Mouse (Mus musculus): ENCODE measurements around the gene Gpam. TPM values are rescaled to one million over a fixed set of nuclear protein-coding genes. Genes with fewer than 3 reads are reported as not detected.

The Gpam gene
- polyA plus RNA-seq, 1 experiment from 2014 or later, result 22.4 TPM

DNA sequence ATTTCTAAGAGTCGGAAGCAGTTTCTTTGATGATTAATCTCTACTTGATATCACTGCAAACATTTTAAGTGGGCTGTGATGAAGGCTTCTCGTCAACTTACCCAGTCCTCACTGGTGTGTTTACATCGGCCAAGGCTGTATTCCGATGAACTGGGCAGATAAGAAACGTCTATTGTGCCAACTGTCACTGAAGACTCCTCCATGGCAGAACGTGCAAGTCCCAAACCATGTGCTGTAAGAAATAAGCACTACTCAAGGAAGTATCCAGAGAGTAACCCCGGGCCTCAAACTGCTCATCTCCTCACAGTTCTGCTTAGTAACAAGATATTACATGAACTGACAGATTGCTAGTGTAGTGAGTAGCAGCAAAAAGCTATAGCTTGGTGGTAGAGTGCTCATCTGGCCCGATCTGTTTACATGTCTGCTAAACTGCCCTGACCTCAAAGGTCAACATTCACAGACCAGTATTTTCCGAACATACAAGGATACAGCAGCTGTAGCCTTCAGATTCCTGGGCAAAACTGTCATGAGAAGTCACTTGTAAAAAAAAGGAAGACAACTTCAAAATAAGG is 29.6 kb downstream of the Gpam start:
- 84% methylated on average over 9 of the region's 9 CpGs for WGBS
- no peak for DNase-seq (ENCODE audit: extremely low spot score, low spot score)
- Histone ChIP-seq H3K9me3 (no peaks in the 10 kb centered on the region), H3K27ac (no peak overlapping the region), H3K36me3 (replicated peaks) (peaks cover 26% of the 10 kb centered on the region), H3K4me3 (no peak overlapping the region), H3K4me1 (peaks cover 23% of the 10 kb centered on the region), H3K27me3 (ENCODE audit: poor library complexity, severe bottlenecking) (no peaks in the 10 kb centered on the region)

GRCm38 (mm10) chr19:55096666-55097065 is 30.4 kb downstream of the Gpam start:
- H3K9me3 ChIP-seq, result no peaks in the 10 kb centered on the region

GRCm38 (mm10) chr19:55095547-55095946 is 31.5 kb downstream of the Gpam start:
- no peak for DNase-seq (ENCODE audit: extremely low spot score, low spot score)
- H3K36me3 ChIP-seq (replicated peaks), result peaks cover 36% of the 10 kb centered on the region
- H3K4me3 ChIP-seq, result no peak overlapping the region
- no peak overlapping the region for H3K27ac ChIP-seq
- H3K27me3 ChIP-seq (ENCODE audit: poor library complexity, severe bottlenecking), result no peaks in the 10 kb centered on the region
- H3K9me3 ChIP-seq, result no peaks in the 10 kb centered on the region
- WGBS, result 91% methylated on average over 7 of the region's 7 CpGs
- H3K4me1 ChIP-seq, result peaks cover 23% of the 10 kb centered on the region

More at GRCm38 (mm10) chr19:55096666-55097065, 30.4 kb downstream of the Gpam start:
- peaks cover 30% of the 10 kb centered on the region for H3K36me3 ChIP-seq (replicated peaks)
- no peak overlapping the region for H3K27ac ChIP-seq
- 89% methylated on average over 4 of the region's 4 CpGs for WGBS
- H3K4me1 ChIP-seq, result peaks cover 23% of the 10 kb centered on the region
- no peak for DNase-seq (ENCODE audit: extremely low spot score, low spot score)
- H3K27me3 ChIP-seq (ENCODE audit: poor library complexity, severe bottlenecking), result no peaks in the 10 kb centered on the region
- H3K4me3 ChIP-seq, result no peak overlapping the region

DNA sequence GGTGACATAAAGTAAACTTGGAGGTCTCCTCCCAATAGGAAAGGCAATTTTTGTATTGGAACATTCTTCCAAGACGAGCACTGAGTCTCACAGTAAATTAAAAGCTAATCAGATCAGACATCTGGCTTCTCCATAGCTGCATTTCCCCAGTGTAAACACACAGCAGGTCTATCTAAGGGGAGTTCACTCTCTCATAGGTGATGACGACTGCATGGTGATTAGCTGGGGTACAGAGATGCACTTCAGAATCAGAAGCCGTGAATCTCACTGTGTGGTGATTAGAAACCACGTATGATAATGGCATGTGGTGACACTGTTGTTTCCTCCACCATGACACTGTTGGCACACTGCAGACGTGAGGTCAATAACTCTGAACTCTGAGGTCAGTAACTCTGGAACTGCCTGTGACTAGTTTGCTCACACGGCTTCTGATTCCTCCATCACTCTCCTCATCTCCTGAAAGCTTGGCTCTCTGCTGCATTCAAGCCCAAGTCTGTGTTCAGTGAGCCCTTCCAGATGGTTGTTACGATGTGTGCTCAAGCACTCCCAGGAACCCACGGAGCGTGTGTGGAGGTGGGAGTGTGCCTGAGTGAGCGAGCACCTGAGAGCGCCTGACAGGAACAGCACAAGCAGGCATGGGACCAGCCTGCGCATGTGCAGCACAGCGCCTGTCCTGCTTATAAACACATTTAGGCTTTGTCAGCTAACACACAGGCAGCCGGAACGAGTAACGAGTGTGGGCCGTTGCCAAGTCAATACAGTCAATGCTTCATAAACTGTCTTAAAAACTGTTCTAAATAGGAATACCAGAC is 35.2 kb downstream of the Gpam start:
- peaks cover 73% of the 10 kb centered on the region for H3K36me3 ChIP-seq (replicated peaks)
- H3K4me1 ChIP-seq, result no peaks in the 10 kb centered on the region
- H3K4me3 ChIP-seq, result no peak overlapping the region
- no peak for DNase-seq (ENCODE audit: extremely low spot score, low spot score)
- no peak overlapping the region for H3K27ac ChIP-seq
- WGBS, result 92% methylated on average over 17 of the region's 17 CpGs
- H3K27me3 ChIP-seq (ENCODE audit: poor library complexity, severe bottlenecking), result no peaks in the 10 kb centered on the region
- no peaks in the 10 kb centered on the region for H3K9me3 ChIP-seq

DNA sequence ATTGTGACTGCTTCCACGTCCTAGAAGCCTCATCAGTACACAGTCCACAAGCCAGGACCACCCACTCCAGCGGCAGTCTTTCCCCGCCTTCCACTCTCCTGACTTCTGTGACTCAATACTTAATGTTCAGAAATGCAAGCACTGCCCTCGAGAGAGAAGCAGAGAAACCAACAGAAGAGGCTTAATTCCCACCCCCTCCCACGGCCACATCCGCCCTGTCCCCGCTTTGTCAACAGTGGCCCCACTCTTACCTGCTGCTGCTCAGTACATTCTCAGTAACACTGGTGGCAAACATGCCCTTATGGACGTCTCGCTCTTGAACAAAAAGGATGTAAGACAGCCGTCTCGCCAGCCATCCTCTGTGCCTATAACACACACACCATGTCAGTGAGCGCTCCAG is 36.2 kb downstream of the Gpam start:
- no peaks in the 10 kb centered on the region for H3K9me3 ChIP-seq
- peaks cover 78% of the 10 kb centered on the region for H3K36me3 ChIP-seq (replicated peaks)
- no peak overlapping the region for H3K4me3 ChIP-seq
- no peak overlapping the region for H3K27ac ChIP-seq
- no peaks in the 10 kb centered on the region for H3K27me3 ChIP-seq (ENCODE audit: poor library complexity, severe bottlenecking)
- no peaks in the 10 kb centered on the region for H3K4me1 ChIP-seq
- WGBS, result 91% methylated on average over 12 of the region's 12 CpGs
- DNase-seq (ENCODE audit: extremely low spot score, low spot score), result no peak

DNA sequence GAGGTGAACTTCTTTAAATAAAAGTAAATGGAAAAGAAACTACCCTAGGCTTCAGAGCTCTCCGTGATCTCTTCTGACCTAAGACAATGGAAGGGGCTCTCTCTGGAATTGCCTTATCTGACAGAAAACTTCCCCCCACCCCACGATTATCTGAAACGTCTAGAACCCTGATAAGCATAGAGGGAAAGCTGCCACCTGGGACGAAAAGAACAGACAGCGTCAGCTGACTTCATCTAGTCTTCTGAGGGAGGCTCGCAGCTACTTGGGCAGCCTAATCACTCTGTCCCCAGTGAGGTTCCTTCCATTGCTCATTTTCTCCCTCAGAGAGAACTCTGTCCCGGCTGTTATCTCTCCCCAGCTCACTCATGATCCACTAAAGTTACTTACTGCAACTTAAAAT is 36.9 kb downstream of the Gpam start:
- no peaks in the 10 kb centered on the region for H3K27me3 ChIP-seq (ENCODE audit: poor library complexity, severe bottlenecking)
- H3K36me3 ChIP-seq (replicated peaks), result peaks cover 78% of the 10 kb centered on the region
- WGBS, result 89% methylated on average over 7 of the region's 7 CpGs
- no peak overlapping the region for H3K4me3 ChIP-seq
- H3K27ac ChIP-seq, result no peak overlapping the region
- H3K4me1 ChIP-seq, result no peaks in the 10 kb centered on the region
- H3K9me3 ChIP-seq, result no peaks in the 10 kb centered on the region
- DNase-seq (ENCODE audit: extremely low spot score, low spot score), result no peak

- no peaks in the 10 kb centered on the region for H3K4me1 ChIP-seq
- no peaks in the 10 kb centered on the region for H3K9me3 ChIP-seq
- H3K27ac ChIP-seq, result no peak overlapping the region
- WGBS, result 90% methylated on average over 8 of the region's 8 CpGs
- DNase-seq (ENCODE audit: extremely low spot score, low spot score), result no peak
- no peak overlapping the region for H3K4me3 ChIP-seq
- no peaks in the 10 kb centered on the region for H3K27me3 ChIP-seq (ENCODE audit: poor library complexity, severe bottlenecking)
- peaks cover 90% of the 10 kb centered on the region for H3K36me3 ChIP-seq (replicated peaks)
Observed at GRCm38 (mm10) chr19:55087776-55088175, 39.3 kb downstream of the Gpam start.

GRCm38 (mm10) chr19:55085857-55086185 is 41.2 kb downstream of the Gpam start:
- 94% methylated on average over 7 of the region's 7 CpGs for WGBS
- no peak for DNase-seq (ENCODE audit: extremely low spot score, low spot score)
- Histone ChIP-seq H3K4me3 (no peak overlapping the region), H3K9me3 (no peaks in the 10 kb centered on the region), H3K36me3 (replicated peaks) (peaks cover 99% of the 10 kb centered on the region), H3K27me3 (ENCODE audit: poor library complexity, severe bottlenecking) (no peaks in the 10 kb centered on the region), H3K27ac (no peak overlapping the region), H3K4me1 (no peaks in the 10 kb centered on the region)

DNA sequence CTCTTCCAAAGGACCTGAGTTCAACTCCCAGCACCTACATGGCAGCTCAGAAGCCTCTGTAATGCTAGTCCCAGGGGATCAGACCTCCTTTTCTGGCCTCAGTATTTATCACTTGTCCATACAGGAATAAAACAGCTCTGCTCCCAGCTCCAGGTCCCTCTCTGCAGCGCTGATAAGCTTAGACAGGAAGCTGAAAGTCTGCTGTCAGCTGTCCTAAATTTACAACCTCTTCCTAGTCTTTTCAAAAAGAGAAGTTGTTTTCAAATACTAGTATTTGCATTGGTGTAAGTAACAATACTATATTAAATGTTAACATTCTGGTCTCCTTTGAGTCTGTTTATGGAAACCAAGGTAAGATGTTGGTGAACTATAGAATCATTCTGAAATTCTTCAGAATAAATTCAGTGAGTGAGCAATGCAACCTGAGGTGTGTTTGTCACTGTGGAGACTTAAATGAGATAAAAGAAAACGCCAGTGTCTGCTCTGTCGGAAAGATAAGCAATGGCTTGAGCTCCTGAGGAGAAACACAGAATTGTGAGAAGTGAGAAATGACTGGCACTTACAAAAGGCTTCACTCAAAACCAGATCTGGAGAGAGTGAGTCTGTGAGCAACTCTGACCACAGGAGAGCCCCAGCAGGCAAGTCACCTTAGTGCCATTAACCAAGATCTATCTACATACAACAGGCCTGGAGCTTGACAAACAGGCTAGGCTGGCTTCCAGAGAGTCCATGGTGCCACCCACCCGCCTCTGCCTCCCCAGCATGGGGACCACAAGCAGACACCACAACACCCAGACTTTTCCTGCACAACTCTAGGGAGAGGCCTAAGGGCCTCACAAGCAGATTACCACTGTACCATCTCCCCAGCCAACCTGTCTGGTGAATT is 41.8 kb downstream of the Gpam start:
- Histone ChIP-seq H3K27me3 (ENCODE audit: poor library complexity, severe bottlenecking) (no peaks in the 10 kb centered on the region), H3K36me3 (replicated peaks) (peaks cover 98% of the 10 kb centered on the region), H3K4me3 (no peak overlapping the region), H3K27ac (no peak overlapping the region), H3K9me3 (no peaks in the 10 kb centered on the region), H3K4me1 (no peaks in the 10 kb centered on the region)
- DNase-seq (ENCODE audit: extremely low spot score, low spot score), result no peak
- WGBS, result 84% methylated on average over 4 of the region's 4 CpGs

DNA sequence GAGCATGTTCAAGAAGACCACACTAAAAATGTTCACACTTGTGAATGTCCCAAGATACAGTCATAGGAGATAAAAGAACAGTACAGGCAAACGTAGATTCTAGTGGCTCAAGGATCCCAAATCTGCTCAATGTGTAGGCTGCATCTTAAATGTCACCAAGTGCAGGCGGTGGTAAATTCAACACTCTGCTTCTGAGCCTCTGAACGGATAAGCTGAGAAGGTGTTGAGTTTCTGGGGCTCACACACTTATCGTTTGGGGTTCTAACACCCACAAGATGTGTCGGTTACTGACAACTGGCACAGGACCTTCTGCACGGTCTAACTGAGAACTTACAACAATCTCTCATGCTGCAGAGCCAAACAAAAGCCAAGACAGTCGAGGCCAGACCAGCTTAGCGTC is 50.2 kb downstream of the Gpam start:
- Histone ChIP-seq H3K4me1 (peaks cover 14% of the 10 kb centered on the region), H3K27ac (peak overlapping the region; percentile 51; the same call in 1 of the 2 replicates), H3K36me3 (replicated peaks) (peaks cover 98% of the 10 kb centered on the region), H3K9me3 (peaks cover 3% of the 10 kb centered on the region; the same call in 1 of the 2 replicates), H3K27me3 (ENCODE audit: poor library complexity, severe bottlenecking) (no peaks in the 10 kb centered on the region), H3K4me3 (no peak overlapping the region)
- WGBS, result 63% methylated on average over 8 of the region's 8 CpGs
- no peak for DNase-seq (ENCODE audit: extremely low spot score, low spot score)

DNA sequence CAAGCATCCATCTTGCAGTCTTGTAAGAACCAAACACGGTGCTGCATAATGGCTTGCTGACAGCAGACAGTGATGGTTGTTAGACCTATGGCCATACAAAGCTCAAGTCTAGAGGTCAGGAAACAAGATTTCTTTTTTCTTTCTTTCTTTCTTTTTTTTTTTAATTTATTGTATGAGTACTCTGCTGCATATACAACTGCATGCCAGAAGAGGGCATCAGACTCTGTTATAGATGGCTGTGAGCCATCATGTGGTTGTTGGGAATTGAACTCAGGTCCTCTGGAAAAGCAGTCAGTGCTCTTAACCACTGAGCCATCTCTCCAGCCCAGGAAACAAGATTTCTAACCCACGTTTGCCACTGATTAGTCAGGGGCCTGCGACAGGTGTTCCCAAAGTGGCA is 54.0 kb downstream of the Gpam start:
- 92% methylated on average over 3 of the region's 3 CpGs for WGBS
- Histone ChIP-seq H3K9me3 (peaks cover 7% of the 10 kb centered on the region; the same call in 1 of the 2 replicates), H3K4me1 (peaks cover 14% of the 10 kb centered on the region), H3K27me3 (ENCODE audit: poor library complexity, severe bottlenecking) (no peaks in the 10 kb centered on the region), H3K4me3 (no peak overlapping the region), H3K27ac (no peak overlapping the region), H3K36me3 (replicated peaks) (peaks cover 98% of the 10 kb centered on the region)
- no peak for DNase-seq (ENCODE audit: extremely low spot score, low spot score)

GRCm38 (mm10) chr19:55069054-55069453 is 58.0 kb downstream of the Gpam start:
- peaks cover 7% of the 10 kb centered on the region; the same call in 1 of the 2 replicates for H3K9me3 ChIP-seq
- no peak overlapping the region for H3K4me3 ChIP-seq
- no peak for DNase-seq (ENCODE audit: extremely low spot score, low spot score)
- H3K4me1 ChIP-seq, result 0 out of 2 replicates have a peak, but pooled peaks cover 3% of the 10 kb centered on the region
- peaks cover 65% of the 10 kb centered on the region for H3K36me3 ChIP-seq (replicated peaks)
- no peak overlapping the region for H3K27ac ChIP-seq
- H3K27me3 ChIP-seq (ENCODE audit: poor library complexity, severe bottlenecking), result no peaks in the 10 kb centered on the region
- WGBS, result 93% methylated on average over 8 of the region's 8 CpGs

All from forebrain, embryonic 10.5 days (tissue).